ENCODE assay signal across 8 mouse cellular contexts in the genomic region with DNA sequence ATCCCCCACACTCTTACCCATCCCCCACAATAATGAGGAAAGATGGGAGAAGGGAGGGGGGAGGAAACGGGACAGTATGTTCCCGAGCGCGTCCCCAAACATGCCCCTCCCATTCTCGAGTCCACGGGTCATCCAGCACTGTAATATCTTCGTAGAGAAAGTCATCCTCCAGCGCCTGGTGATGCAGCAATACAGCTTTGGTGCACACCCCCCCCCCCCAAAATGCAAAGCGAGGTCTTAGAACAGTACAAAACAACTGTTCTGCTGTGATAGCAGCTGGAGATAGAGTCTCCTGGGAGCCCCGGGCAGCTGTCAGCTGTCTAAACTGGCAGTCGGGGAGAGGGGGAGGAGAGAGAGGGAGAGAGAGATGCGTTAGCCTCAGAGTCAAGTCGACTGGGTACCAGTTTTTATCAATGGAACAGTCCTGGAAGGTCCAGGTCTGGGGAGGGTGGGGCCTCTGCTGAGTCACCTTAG. TPM values are rescaled to one million over a fixed set of nuclear protein-coding genes. Genes with fewer than 3 reads are reported as not detected.
DNase-seq lines count a peak whose midpoint lies in the region; ATAC-seq lines count a peak whose summit lies in the region.

No protein-coding gene starts in this region.

- H3K9me3 ChIP-seq in forebrain, embryonic 14.5 days (replicated peaks; ENCODE audit: control insufficient read depth, low read length): no peaks in the 10 kb centered on the region
- H3K9me3 ChIP-seq in forebrain, embryonic 10.5 days: no peaks in the 10 kb centered on the region
- H3K9me3 ChIP-seq in liver, embryonic 11.5 days (ENCODE audit: control insufficient read depth, low read length): no peaks in the 10 kb centered on the region
- H3K9me3 ChIP-seq in stomach, embryonic 14.5 days (ENCODE audit: control insufficient read depth, low read depth, low read length): no peaks in the 10 kb centered on the region

- 48% methylated on average over 13 of the region's 13 CpGs for WGBS in forebrain, embryonic 14.5 days
- 41% methylated on average over 13 of the region's 13 CpGs for WGBS in forebrain, embryonic 10.5 days
- WGBS in liver, embryonic 11.5 days: 20% methylated on average over 13 of the region's 13 CpGs
- WGBS in stomach, embryonic 14.5 days: 28% methylated on average over 13 of the region's 13 CpGs

- peak; percentile 29 for DNase-seq in forebrain, embryonic 14.5 days (ENCODE audit: low spot score)
- DNase-seq in forebrain, embryonic 10.5 days (ENCODE audit: extremely low spot score, low spot score): no peak
- peak; percentile 48 for DNase-seq in 3T3-L1 (ENCODE audit: low read depth, low spot score)
- no peak for DNase-seq in liver, embryonic 11.5 days (ENCODE audit: low spot score)
- DNase-seq in layer of hippocampus, adult 18-20 months (ENCODE audit: low spot score in 2 of 2): no peak
- no peak for DNase-seq in adrenal gland, postnatal 36 days

- no peak overlapping the region for H3K4me2 ChIP-seq in forebrain, embryonic 14.5 days (ENCODE audit: low read length)
- peak overlapping the region; percentile 46 for H3K4me2 ChIP-seq in liver, embryonic 11.5 days
- no peak overlapping the region for H3K4me2 ChIP-seq in stomach, embryonic 14.5 days (replicated peaks; ENCODE audit: low read depth, low read length)

- H3K4me1 ChIP-seq in forebrain, embryonic 14.5 days (ENCODE audit: control insufficient read depth, insufficient read depth, low read length): no peaks in the 10 kb centered on the region
- H3K4me1 ChIP-seq in forebrain, embryonic 10.5 days: peaks cover 19% of the 10 kb centered on the region; the same call in 1 of the 2 replicates
- peaks cover 5% of the 10 kb centered on the region for H3K4me1 ChIP-seq in liver, embryonic 11.5 days (replicated peaks; ENCODE audit: control insufficient read depth, insufficient read depth, low read length)
- 0 out of 2 replicates have a peak, but pooled peaks cover 2% of the 10 kb centered on the region for H3K4me1 ChIP-seq in stomach, embryonic 14.5 days (ENCODE audit: control insufficient read depth, insufficient read depth, low read length)

- H3K36me3 ChIP-seq in forebrain, embryonic 14.5 days (ENCODE audit: control insufficient read depth, insufficient read depth, low read length): no peaks in the 10 kb centered on the region
- no peaks in the 10 kb centered on the region for H3K36me3 ChIP-seq in forebrain, embryonic 10.5 days (replicated peaks)
- H3K36me3 ChIP-seq in liver, embryonic 11.5 days (ENCODE audit: control insufficient read depth, insufficient read depth, low read length): no peaks in the 10 kb centered on the region
- no peaks in the 10 kb centered on the region for H3K36me3 ChIP-seq in stomach, embryonic 14.5 days (ENCODE audit: control insufficient read depth, insufficient read depth, low read length)

- H3K27me3 ChIP-seq in forebrain, embryonic 14.5 days (replicated peaks; ENCODE audit: control insufficient read depth, insufficient read depth, low read length): no peaks in the 10 kb centered on the region
- H3K27me3 ChIP-seq in forebrain, embryonic 10.5 days (ENCODE audit: poor library complexity, severe bottlenecking): no peaks in the 10 kb centered on the region
- H3K27me3 ChIP-seq in liver, embryonic 11.5 days (replicated peaks; ENCODE audit: control insufficient read depth, insufficient read depth, low read length): peaks cover 2% of the 10 kb centered on the region; the same call in 1 of the 2 replicates
- no peaks in the 10 kb centered on the region for H3K27me3 ChIP-seq in stomach, embryonic 14.5 days (ENCODE audit: control insufficient read depth, insufficient read depth, low read length)

- 0 out of 2 replicates have a peak, but pooled peaks have one; percentile 23 for ATAC-seq in forebrain, embryonic 14.5 days
- ATAC-seq in erythroid progenitor cell, adult 5-6 weeks (replicated peaks; ENCODE audit: low FRiP score, poor library complexity, severe bottlenecking): peak; percentile 88
- peak; percentile 87 for ATAC-seq in liver, embryonic 11.5 days (replicated peaks; ENCODE audit: low FRiP score)
- ATAC-seq in stomach, embryonic 14.5 days (ENCODE audit: insufficient number of reproducible peaks, insufficient read depth, low FRiP score, low read depth): peak; percentile 57; the same call in 1 of the 2 replicates

- no peak overlapping the region for H3K9ac ChIP-seq in forebrain, embryonic 14.5 days (ENCODE audit: low read length)
- H3K9ac ChIP-seq in liver, embryonic 11.5 days (ENCODE audit: low read depth, low read length): no peak overlapping the region
- no peak overlapping the region for H3K9ac ChIP-seq in stomach, embryonic 14.5 days (replicated peaks; ENCODE audit: low read depth, low read length)

- no peak overlapping the region for H3K4me3 ChIP-seq in forebrain, embryonic 14.5 days (ENCODE audit: low read depth, low read length)
- H3K4me3 ChIP-seq in forebrain, embryonic 10.5 days: no peak overlapping the region
- no peak overlapping the region for H3K4me3 ChIP-seq in liver, embryonic 11.5 days (ENCODE audit: low read depth, low read length)
- no peak overlapping the region for H3K4me3 ChIP-seq in stomach, embryonic 14.5 days (ENCODE audit: low read depth, low read length)

- no peak overlapping the region for H3K27ac ChIP-seq in forebrain, embryonic 14.5 days (ENCODE audit: low read depth, low read length)
- H3K27ac ChIP-seq in forebrain, embryonic 10.5 days: no peak overlapping the region
- peak overlapping the region; percentile 66; the same call in 1 of the 2 replicates for H3K27ac ChIP-seq in liver, embryonic 11.5 days (ENCODE audit: low read depth, low read length)
- H3K27ac ChIP-seq in stomach, embryonic 14.5 days (ENCODE audit: low read length): no peak overlapping the region

RNA-seq across cellular contexts. Expression of gene Gm20431, which starts 11.0 kb away (rescaled TPM):
- polyA plus RNA-seq in forebrain, embryonic 14.5 days (2014; fragmentation: Nextera tagmentation; extraction: Ambion mirVana): 5.4 and 6.8 TPM in 2 replicates
- 2.7 and 4.9 TPM in 2 replicates for polyA plus RNA-seq in forebrain, embryonic 10.5 days (2016; fragmentation: Nextera tagmentation; extraction: Ambion mirVana)
- total RNA-seq in erythroid progenitor cell, adult 5-6 weeks (2015; ENCODE audit: low replicate concordance): not detected in 2 replicates
- total RNA-seq in erythroid progenitor cell, adult 5-6 weeks (2017; ENCODE audit: low replicate concordance): not detected in 2 replicates
- polyA plus RNA-seq in liver, embryonic 11.5 days (2014; fragmentation: Nextera tagmentation; extraction: Ambion mirVana): 3.8 and 4.9 TPM in 2 replicates
- polyA plus RNA-seq in stomach, embryonic 14.5 days (2014; fragmentation: Nextera tagmentation; extraction: Ambion mirVana): 7.9 and 8.1 TPM in 2 replicates
- 10 to 100 TPM; 36.7 to 39.9 TPM for total RNA-seq in layer of hippocampus, adult 18-20 months (2021)
- 10 to 100 TPM in 1 of 2 experiments, 1 to 10 TPM in 1; 8.9 to 25.9 TPM for total RNA-seq in adrenal gland, postnatal 36 days (2021)

RNA-seq across cellular contexts. Expression of gene Cebpb, which starts 16.5 kb away (rescaled TPM):
- 0.11 and 0.38 TPM in 2 replicates for polyA plus RNA-seq in forebrain, embryonic 14.5 days (2014; fragmentation: Nextera tagmentation; extraction: Ambion mirVana)
- 0.33 and 0.44 TPM in 2 replicates for polyA plus RNA-seq in forebrain, embryonic 10.5 days (2016; fragmentation: Nextera tagmentation; extraction: Ambion mirVana)
- 6.3 and 6.5 TPM in 2 replicates for total RNA-seq in erythroid progenitor cell, adult 5-6 weeks (2015; ENCODE audit: low replicate concordance)
- 4.4 and 8.4 TPM in 2 replicates for total RNA-seq in erythroid progenitor cell, adult 5-6 weeks (2017; ENCODE audit: low replicate concordance)
- 13.9 and 14.4 TPM in 2 replicates for polyA plus RNA-seq in liver, embryonic 11.5 days (2014; fragmentation: Nextera tagmentation; extraction: Ambion mirVana)
- polyA plus RNA-seq in stomach, embryonic 14.5 days (2014; fragmentation: Nextera tagmentation; extraction: Ambion mirVana): 1.3 and 2.0 TPM in 2 replicates
- total RNA-seq in layer of hippocampus, adult 18-20 months (2021): 10 to 100 TPM; 41.9 to 43.2 TPM
- total RNA-seq in adrenal gland, postnatal 36 days (2021): 100 to 1,000 TPM; 357 to 631 TPM

RNA-seq across cellular contexts. Expression of gene Tmem189, which starts 17.4 kb away (rescaled TPM):
- 21.3 and 24.8 TPM in 2 replicates for polyA plus RNA-seq in forebrain, embryonic 14.5 days (2014; fragmentation: Nextera tagmentation; extraction: Ambion mirVana)
- 31.5 and 34.2 TPM in 2 replicates for polyA plus RNA-seq in forebrain, embryonic 10.5 days (2016; fragmentation: Nextera tagmentation; extraction: Ambion mirVana)
- total RNA-seq in erythroid progenitor cell, adult 5-6 weeks (2015; ENCODE audit: low replicate concordance): 23.9 and 27.0 TPM in 2 replicates
- 16.9 and 19.5 TPM in 2 replicates for total RNA-seq in erythroid progenitor cell, adult 5-6 weeks (2017; ENCODE audit: low replicate concordance)
- polyA plus RNA-seq in liver, embryonic 11.5 days (2014; fragmentation: Nextera tagmentation; extraction: Ambion mirVana): 30.5 and 32.6 TPM in 2 replicates
- 38.9 and 40.7 TPM in 2 replicates for polyA plus RNA-seq in stomach, embryonic 14.5 days (2014; fragmentation: Nextera tagmentation; extraction: Ambion mirVana)
- 10 to 100 TPM; 46.7 TPM for total RNA-seq in layer of hippocampus, adult 18-20 months (2021)
- 10 to 100 TPM; 27.2 to 34.3 TPM for total RNA-seq in adrenal gland, postnatal 36 days (2021)

RNA-seq across cellular contexts. Expression of gene Ube2v1, which starts 40.4 kb away (rescaled TPM):
- 238 and 265 TPM in 2 replicates for polyA plus RNA-seq in forebrain, embryonic 14.5 days (2014; fragmentation: Nextera tagmentation; extraction: Ambion mirVana)
- 414 and 416 TPM in 2 replicates for polyA plus RNA-seq in forebrain, embryonic 10.5 days (2016; fragmentation: Nextera tagmentation; extraction: Ambion mirVana)
- total RNA-seq in erythroid progenitor cell, adult 5-6 weeks (2015; ENCODE audit: low replicate concordance): 186 and 189 TPM in 2 replicates
- total RNA-seq in erythroid progenitor cell, adult 5-6 weeks (2017; ENCODE audit: low replicate concordance): 82.3 and 114 TPM in 2 replicates
- 304 and 308 TPM in 2 replicates for polyA plus RNA-seq in liver, embryonic 11.5 days (2014; fragmentation: Nextera tagmentation; extraction: Ambion mirVana)
- 252 and 259 TPM in 2 replicates for polyA plus RNA-seq in stomach, embryonic 14.5 days (2014; fragmentation: Nextera tagmentation; extraction: Ambion mirVana)
- total RNA-seq in layer of hippocampus, adult 18-20 months (2021): 100 to 1,000 TPM; 235 to 247 TPM
- 100 to 1,000 TPM; 195 to 197 TPM for total RNA-seq in adrenal gland, postnatal 36 days (2021)

Comparison
In these comparisons a context has a peak if more than half of its experiments do, and no peak if none do; other contexts are left out.
1. DNase-seq: peak in forebrain, embryonic 14.5 days (single experiment) and 3T3-L1 (single experiment); none in forebrain, embryonic 10.5 days (single experiment), liver, embryonic 11.5 days (single experiment), layer of hippocampus, adult 18-20 months (0 of 2) and adrenal gland, postnatal 36 days (0 of 2).
2. ATAC-seq: peak in every context shown above with its lines; median percentile 88 in erythroid progenitor cell, adult 5-6 weeks; 87 in liver, embryonic 11.5 days; 57 in stomach, embryonic 14.5 days; 23 in forebrain, embryonic 14.5 days.